Mouse (Mus musculus) hematopoietic stem cell, adult 5-6 weeks (primary cell): ENCODE measurements at regions not wholly inside any gene's neighbourhood (a gene's known extent, or its start where the extent isn't known, plus 50 kb on each side); places are given as distances from the start of the nearest gene placed in this dataset.

Experiments
- ATAC-seq, 2 experiments: fragments of 125-278 bp in 1 of 2; replicated peaks in 1 of 2; 2 replicates each; pipeline ENCODE4 v1.8.0; 2016 to 2017; ENCODE audit warnings: inconsistent platforms in 2 of 2, mild to moderate bottlenecking in 2 of 2, moderate number of reproducible peaks in 2 of 2, low read depth in 1 of 2, moderate TSS enrichment in 1 of 2; ENCODE audit not compliant: low FRiP score in 2 of 2, poor library complexity in 2 of 2, severe bottlenecking in 2 of 2, insufficient read depth in 1 of 2, low TSS enrichment in 1 of 2

- no peak for ATAC-seq
Measured at GRCm38 (mm10) chr6:147199955-147200354, 64.0 kb downstream of the Pthlh start.

DNA sequence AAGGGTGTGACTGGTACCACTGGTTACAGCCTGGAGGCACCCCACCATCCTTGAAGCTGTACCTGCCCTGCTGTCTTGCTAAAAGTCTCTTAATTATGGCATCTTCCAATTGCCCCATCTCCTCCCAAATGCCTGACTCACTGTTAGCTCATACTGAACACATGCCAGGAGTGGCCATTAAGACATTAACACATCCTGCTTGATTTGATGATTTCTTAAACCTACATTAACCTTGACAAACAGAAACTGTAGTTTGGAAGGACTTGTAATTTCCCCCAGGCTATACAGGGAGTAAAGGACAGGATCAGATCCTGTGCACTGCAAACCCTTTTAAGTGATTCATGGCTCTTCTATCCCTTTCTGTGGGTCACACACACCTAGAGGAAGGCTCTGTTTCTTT lies 64.6 kb downstream of the Pthlh start:
- no peak for ATAC-seq

GRCm38 (mm10) chr6:147196432-147196831 lies 67.6 kb downstream of the Pthlh start:
- ATAC-seq: no peak

GRCm38 (mm10) chr6:147195277-147195676 lies 68.7 kb downstream of the Pthlh start:
- no peak for ATAC-seq

DNA sequence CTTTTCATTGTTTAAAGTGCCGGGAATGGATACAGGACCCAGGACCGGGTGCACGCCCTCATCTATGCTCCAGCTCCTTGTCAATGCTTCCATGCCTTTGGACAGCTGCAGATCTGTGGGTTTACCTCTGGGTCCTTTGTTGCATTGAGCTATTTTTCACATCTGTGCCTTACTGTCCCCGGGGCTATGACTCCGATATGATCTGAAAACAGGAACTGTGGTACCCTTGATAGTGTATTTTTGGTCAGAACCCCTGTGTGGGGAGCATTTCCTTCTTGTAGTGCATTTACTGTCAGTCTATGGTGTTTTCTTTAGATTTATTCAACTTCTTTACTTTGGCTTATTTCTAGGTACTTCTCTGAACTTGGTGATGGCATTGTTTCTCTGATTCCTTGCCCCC lies 76.3 kb downstream of the Pthlh start:
- peak; percentile 50 to 78 for ATAC-seq

GRCm38 (mm10) chr6:147178276-147178675 lies 85.7 kb downstream of the Pthlh start:
- ATAC-seq: no peak

DNA sequence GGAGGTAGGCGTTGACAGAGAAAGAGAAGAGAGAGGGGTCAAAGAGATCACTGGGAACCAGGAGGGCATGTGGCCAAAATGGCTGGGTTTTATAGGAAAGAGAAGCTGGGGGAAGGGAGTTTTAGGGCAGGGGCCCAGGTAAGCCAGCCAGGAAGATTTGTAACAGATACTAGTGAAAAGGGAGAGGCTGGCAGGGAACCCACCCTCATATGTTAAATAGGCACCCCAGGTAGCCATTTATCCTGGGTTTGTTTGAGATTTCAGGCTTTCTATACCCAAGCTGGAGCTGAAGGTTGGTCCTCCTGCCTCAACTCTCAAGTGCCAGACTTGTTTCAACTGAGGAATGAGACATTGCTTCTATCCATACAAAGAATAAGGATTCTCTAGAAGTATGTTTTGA lies 85.0 kb downstream of the Klhl42 start:
- no peak for ATAC-seq
